Mouse (Mus musculus): Measurements from ENCODE around the gene Spag6l.

Gene Spag6l

GRCm38 (mm10) chr16:16829671-16830070 is 415 bp upstream of the Spag6l start:
- Histone ChIP-seq H3K36me3 (ENCODE audit: control insufficient read depth, insufficient read depth, low read length, poor library complexity, severe bottlenecking) (no peaks in the 10 kb centered on the region), H3K27me3 (ENCODE audit: control insufficient read depth, insufficient read depth, low read length, poor library complexity, severe bottlenecking) (no peaks in the 10 kb centered on the region)
- no peak for DNase-seq (ENCODE audit: low read depth, low spot score)

- H3K36me3 ChIP-seq (ENCODE audit: control insufficient read depth, insufficient read depth, low read length, poor library complexity, severe bottlenecking), result no peaks in the 10 kb centered on the region
- no peak for DNase-seq (ENCODE audit: low read depth, low spot score)
- no peaks in the 10 kb centered on the region for H3K27me3 ChIP-seq (ENCODE audit: control insufficient read depth, insufficient read depth, low read length, poor library complexity, severe bottlenecking)
These were observed 3.0 kb downstream of the Spag6l start for GRCm38 (mm10) chr16:16826223-16826622.

- Histone ChIP-seq H3K27me3 (ENCODE audit: control insufficient read depth, insufficient read depth, low read length, poor library complexity, severe bottlenecking) (no peaks in the 10 kb centered on the region), H3K36me3 (ENCODE audit: control insufficient read depth, insufficient read depth, low read length, poor library complexity, severe bottlenecking) (no peaks in the 10 kb centered on the region)
- DNase-seq (ENCODE audit: low read depth, low spot score), result no peak
These were observed 3.8 kb downstream of the Spag6l start for GRCm38 (mm10) chr16:16825476-16825875.

- Histone ChIP-seq H3K36me3 (ENCODE audit: control insufficient read depth, insufficient read depth, low read length, poor library complexity, severe bottlenecking) (no peaks in the 10 kb centered on the region), H3K27me3 (ENCODE audit: control insufficient read depth, insufficient read depth, low read length, poor library complexity, severe bottlenecking) (no peaks in the 10 kb centered on the region)
- no peak for DNase-seq (ENCODE audit: low read depth, low spot score)
These were observed 22.9 kb downstream of the Spag6l start for GRCm38 (mm10) chr16:16806325-16806724.
